Mouse (Mus musculus) 3134 (cell line): Measurements from ENCODE around the gene Mns1.
A peak's percentile ranks its signal among the peaks of the same experiment; 100 is the strongest.
"Not testable (repeated sequence)": the region's sequence is repeated elsewhere in the genome, so short reads cannot be mapped to it uniquely, and the experiment has no call there.

Source experiments
- DNase-seq: peaks from one replicate; pipeline ENCODE4 v3.0.0-alpha.2; 2011; ENCODE audit warnings: low spot score; ENCODE audit not compliant: insufficient read length; ENCODE audit errors: extremely low read depth

Mns1 gene

GRCm38 (mm10) chr9:72437822-72438701 lies at the start of gene Mns1:
Mns1 (plus strand) TSS chr9:72438011.
- peak; percentile 88 for DNase-seq

GRCm38 (mm10) chr9:72388934-72389333 lies 48.9 kb upstream of the Mns1 start:
- DNase-seq: no peak

GRCm38 (mm10) chr9:72389431-72390002 lies 48.3 kb upstream of the Mns1 start:
- no peak for DNase-seq

DNA sequence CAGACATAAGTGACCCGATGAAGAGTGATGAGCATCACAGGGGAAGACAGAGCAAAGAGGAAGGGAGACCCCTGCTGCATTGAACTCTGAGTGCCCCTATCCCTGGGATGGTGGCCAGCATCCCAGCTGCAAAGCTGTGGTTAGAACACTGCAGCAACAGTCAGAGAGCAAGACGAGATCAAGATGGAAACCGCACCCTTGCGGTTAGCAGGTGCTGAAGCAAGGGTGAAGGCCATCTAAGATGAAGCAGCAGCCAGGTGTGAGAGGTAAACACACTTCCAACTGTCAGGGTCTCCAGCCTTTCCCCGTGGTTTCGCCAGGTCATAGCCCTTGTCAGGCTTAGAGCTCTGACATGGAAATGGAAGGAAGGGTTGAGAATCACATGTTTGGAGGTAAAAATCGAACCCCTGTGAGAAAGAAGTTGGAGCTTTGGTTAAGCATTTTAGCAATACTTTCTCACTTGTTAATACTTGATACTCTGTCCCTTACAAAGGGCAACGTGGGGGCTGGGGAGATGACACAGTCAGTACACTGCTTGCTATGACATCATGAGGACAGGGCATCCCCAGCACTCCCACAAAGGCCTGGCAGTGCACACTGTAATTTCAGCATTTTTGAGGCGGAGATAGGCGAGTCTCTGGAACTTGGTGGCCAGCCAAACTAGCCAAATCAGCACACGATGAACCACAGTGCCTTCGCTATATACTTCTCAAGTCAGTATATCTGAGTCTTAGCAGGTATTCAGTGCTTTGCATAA lies 47.3 kb upstream of the Mns1 start:
- no peak for DNase-seq

DNA sequence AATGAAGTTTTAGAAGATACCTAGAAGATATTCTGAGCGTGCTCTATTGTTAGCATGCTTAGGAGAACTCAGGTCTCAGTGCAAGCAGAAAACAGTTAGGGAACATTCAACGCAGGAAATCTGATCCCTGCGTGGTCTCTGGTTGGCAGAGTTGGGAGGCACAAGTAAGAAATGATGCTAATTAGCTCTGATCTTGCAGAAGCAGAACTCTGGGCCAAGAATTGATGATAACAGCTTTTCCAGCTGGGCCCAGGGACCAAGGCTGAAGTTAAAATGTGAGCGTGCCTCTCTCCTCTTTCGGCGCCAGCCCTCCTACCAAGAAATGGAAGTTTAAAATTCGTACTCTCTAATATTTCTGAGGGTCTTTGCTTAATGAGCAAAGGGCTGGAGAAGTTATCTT lies 45.1 kb upstream of the Mns1 start:
- no peak for DNase-seq

DNA sequence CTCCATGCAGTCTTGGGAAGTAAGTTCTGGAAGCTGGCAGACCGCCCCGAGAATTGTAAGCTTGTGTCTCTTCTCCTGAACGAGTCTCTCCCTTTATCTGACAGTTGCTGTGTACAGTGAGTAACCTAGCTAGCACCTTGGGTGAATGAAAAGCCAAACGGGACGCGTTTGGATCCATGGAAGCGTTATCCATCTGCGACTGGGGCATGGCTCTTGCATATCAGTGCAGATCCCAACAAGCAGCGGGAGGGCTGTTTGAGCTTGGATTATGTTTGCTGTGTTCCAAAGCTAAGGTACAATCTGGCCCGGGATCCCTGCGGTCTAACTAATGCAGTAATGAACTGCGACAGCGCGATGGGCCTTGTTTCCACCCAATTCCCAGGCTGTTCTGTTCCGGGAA lies 44.6 kb upstream of the Mns1 start:
- DNase-seq: no peak

DNA sequence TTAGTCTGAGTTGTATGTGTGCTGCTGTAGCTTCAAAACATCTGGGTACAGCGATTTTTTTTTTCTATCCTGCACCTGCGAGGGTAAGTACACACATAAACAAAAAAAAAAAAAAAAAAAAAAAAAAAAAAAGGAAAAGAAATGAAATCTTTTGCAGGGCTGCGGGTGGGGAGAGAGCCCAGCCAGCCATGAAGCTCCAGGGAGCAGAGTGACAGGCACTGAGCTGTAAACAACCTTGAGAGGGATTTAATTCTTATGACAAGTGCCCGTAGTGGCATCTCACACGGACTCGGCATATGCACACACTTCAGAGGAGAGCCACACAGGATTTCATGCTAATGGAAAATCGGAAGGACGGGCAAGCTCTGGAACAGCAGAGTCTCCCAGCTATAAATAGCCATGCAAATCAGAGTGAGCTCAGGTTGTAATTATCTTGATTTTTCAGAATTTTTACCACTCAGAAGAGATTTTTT lies 43.9 kb upstream of the Mns1 start:
- DNase-seq: no peak

- no peak for DNase-seq
Observed at GRCm38 (mm10) chr9:72400121-72400520, 37.7 kb upstream of the Mns1 start.

- DNase-seq: not testable (repeated sequence)
Observed at GRCm38 (mm10) chr9:72401769-72402168, 36.0 kb upstream of the Mns1 start.

DNA sequence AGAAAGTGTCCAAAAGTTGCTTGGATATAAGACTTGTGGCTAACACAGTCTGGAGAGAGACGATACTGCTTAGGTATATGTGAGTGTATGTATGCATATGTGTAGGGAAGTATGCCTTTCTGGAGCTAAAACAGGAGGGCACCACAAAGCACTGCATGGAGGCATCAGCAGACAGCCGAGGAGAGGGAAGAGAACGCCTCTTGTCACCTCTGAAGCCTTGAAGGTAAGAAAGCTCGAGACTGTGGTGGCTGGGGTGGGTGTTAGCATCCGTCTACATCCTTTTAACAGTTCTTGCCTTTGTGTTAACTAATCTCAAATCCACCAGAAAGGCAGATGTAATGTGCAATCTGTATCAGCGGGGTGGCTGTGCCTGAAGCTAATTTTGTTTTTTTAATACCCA lies 34.4 kb upstream of the Mns1 start:
- DNase-seq: no peak

- DNase-seq: no peak
Observed at GRCm38 (mm10) chr9:72404446-72404845, 33.4 kb upstream of the Mns1 start.

DNA sequence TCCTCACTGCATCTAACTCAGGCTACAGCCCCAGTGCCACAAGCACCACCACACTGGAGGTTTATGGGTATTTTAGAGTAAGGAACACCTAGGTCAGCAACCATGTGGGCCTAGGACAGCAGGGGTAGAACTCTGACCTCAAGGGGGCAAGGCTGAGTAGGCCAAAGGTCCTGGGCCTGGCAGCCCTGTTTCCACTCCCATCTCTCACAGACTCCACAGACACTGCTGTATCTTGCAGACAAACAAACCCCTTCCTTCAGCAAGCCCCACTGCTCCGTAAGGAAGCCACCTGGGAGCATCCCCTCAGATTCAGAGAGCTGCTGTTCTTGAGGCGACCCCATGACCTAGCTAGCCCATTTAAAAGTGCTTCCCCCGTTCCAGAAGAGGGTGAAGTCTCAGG lies 32.9 kb upstream of the Mns1 start:
- no peak for DNase-seq

DNA sequence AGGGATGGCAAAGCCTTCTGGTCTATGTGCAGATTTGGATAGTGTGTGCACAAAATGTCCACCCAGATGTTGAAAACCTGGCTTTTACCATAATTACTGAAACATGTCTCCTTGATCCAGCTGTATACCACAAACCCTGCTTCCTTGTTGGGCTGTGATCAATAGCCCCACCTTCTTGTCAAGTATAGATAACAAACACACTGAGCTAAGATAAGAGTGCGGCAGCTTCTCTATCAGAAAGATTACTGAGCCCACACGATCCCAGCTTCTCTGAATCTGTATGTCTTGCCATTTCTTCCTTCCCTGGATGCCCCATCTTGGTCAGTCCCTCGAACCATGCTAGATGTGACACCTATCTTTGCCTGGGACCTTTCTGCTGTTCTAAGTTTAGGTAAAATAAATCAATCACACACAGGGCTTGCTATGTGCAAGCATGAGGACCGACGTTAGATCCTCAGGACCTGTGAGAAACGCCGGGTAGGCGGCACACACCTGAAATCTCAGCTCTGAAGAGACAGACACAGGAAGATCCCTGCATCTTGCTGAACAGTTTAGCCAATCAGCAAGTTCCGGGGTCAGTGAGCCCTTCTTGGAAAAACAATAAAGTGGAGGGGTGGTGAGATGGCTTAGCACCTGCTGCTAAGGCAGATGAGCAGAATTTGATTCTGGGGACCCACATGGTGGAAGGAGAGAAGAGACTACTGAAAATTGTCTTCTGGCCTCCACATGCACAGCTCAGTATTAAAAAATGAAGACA lies 31.8 kb upstream of the Mns1 start:
- DNase-seq: no peak

DNA sequence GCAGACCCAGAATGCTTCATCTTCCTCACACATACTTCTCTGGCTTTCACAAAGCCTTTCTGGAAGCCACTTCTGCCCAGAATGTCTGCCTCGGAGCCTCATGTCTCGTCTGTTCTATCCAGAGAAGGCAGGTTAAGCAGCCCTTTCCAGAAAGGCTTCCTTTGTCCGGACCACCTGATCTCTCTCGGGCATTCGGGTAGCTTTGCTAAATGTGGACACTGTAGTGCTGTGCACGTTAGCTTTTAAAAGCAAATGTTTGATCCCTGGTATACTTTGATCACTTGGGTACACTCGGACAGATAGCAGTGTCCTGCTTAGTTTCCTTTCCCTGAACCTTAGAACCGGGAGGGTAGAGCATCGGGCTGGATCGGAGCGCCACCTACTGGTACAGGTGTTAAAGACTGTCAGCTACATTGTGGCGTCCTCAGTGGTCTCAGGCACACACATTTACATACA lies 29.7 kb upstream of the Mns1 start:
- peak; percentile 51 for DNase-seq

- peak; percentile 10 for DNase-seq
Observed at GRCm38 (mm10) chr9:72409381-72410225, 28.2 kb upstream of the Mns1 start.

DNA sequence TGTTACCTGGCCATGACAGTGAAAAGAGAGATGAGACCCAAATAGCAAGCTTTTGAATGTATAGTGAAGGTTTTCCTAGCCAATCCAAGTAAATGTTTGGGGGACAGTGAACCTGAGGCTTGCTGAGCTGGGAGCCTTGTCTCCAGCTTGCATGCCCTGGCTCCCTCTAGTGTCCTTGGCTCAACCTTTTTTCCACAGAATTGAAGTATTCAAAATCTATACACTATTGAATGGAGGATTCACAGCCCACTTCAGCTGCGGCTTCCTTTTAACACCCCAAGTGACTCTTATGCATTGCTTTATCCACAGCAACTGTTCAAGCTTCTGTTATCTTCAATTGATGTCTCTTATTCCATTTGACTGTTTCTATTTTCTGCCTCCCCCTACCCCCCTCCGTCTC lies 26.1 kb upstream of the Mns1 start:
- no peak for DNase-seq

DNA sequence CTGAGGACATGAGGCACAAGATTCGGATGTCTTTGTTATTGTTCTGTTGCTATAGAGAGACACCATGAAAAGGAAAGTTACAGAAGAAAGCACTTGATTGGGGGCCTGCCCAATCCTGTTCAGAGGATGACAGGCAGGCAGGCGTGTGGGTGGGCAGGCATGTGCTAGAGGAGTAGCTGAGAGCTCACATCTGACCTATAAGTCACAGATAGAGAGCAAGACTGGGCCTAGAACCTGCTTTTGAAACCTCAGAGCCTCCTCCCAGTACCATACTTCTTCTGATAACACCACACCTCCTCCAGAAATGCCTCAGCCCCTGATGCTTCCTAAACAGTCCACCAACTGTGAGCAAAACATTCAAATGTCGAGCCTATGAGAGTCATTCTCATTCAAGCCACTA lies 19.4 kb upstream of the Mns1 start:
- DNase-seq: no peak

GRCm38 (mm10) chr9:72420490-72420889 lies 17.3 kb upstream of the Mns1 start:
- no peak for DNase-seq

DNA sequence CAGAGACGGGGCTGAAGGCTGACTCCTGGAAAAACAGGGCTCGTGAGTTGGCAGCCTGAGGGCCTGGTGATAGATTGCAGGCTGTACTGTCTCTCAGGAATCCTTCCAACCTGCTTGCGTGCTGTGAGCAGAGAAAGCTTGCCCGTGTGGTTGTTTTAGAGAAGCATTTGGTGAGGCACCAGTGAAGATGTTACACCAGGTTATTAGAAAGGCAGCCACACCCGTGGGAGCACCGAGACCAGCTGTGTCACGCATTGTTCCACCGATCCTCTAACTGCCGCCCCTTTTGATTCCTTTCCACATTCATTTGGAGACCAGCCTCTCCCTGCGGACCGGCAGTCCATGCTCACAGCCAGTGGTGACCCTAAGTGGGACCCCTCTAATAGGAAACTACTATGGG lies 15.5 kb upstream of the Mns1 start:
- no peak for DNase-seq

DNA sequence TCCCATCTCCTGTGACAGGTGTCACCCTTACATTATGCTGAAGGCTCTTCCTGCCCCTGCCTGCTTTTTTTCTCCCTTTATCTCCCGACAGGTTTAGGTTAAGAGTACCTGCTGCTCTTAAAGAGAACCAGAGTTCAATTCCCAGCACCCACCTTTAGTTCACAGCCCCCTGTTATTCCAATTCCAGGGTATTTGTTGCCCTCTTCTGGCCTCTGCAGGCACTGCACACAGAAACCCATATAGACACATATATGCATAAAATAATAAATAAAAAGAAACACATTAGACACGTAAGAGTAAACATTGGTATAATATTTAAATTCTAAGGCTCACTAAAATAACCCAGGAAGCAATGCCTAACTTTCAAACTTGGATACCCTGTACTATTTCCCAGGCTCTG lies 15.1 kb upstream of the Mns1 start:
- no peak for DNase-seq
